Mouse (Mus musculus): ENCODE data around the gene Vasn.

DNA sequence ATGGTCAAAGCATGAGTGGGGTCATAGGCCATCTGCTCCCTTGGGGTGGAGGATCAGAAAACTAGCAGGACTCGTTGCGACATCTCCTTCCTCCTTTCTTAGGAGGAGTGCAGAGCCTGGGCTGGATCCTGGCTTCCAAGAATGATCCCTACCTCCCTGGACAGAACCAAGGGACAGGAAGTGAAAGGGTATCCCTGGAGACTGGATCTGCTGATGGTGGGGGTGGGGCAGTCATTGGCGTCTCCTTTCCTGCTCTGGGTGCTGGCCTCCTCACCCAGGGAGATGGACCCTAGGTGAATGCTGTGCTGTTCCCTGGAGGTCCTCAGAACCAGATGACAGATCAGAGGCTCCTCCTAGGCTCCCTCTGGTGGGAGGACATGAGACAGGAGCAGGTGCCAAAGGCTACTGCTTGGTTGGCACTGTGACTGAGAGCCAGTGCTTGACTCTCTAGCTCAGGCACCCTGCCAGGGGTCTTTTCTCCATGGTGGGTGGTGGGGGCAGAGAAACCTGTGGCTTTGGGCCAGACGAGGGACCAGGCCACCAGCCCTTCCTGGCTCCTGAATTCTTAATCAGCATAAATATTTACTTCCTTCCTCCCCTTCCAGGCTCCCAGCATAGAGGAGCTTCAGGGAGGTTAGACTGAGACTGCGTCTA, 33.2 kb upstream of the Vasn start:
- no peak for TF ChIP-seq MAX (IDR thresholded peaks at IDR 0.05; ENCODE audit: low read length)
- TF ChIP-seq GABPA (IDR thresholded peaks at IDR 0.05; ENCODE audit: insufficient replicate concordance, low read depth, low read length), result no peak
- TF ChIP-seq CTCF (conservative IDR thresholded peaks at IDR 0.05 in 1 of 2, IDR thresholded peaks at IDR 0.05 in 1 of 2; ENCODE audit: low read depth in 2 of 2, low read length in 2 of 2), result peak in 1 of 2 experiments; percentile 73; a peak in 2 of 4 replicates
- no peak for TF ChIP-seq EP300 (IDR thresholded peaks at IDR 0.05; ENCODE audit: low read length)
- no peak for TF ChIP-seq KAT2A (IDR thresholded peaks at IDR 0.05; ENCODE audit: insufficient replicate concordance, low read length)
- no peak for TF ChIP-seq POLR2A (IDR thresholded peaks at IDR 0.05; ENCODE audit: low read depth, low read length)
- TF ChIP-seq ZC3H11A (IDR thresholded peaks at IDR 0.05; ENCODE audit: low read depth, low read length), result no peak
- no peak for TF ChIP-seq TCF12 (IDR thresholded peaks at IDR 0.05; ENCODE audit: low read depth, low read length)
- no peak for TF ChIP-seq PAX5 (IDR thresholded peaks at IDR 0.05; ENCODE audit: low read length)
- TF ChIP-seq MAZ (IDR thresholded peaks at IDR 0.05; ENCODE audit: low read depth, low read length), result no peak
- no peak for TF ChIP-seq ZNF384 (IDR thresholded peaks at IDR 0.05; ENCODE audit: low read depth, low read length)
- peak; percentile 86 for TF ChIP-seq SMC3 (IDR thresholded peaks at IDR 0.05; ENCODE audit: low read depth, low read length)
- TF ChIP-seq E2F4 (IDR thresholded peaks at IDR 0.05; ENCODE audit: insufficient replicate concordance, low read depth, low read length), result no peak
- TF ChIP-seq NRF1 (IDR thresholded peaks at IDR 0.05; ENCODE audit: low read depth, low read length), result no peak

Data from CH12.LX (cell line).